Mouse (Mus musculus) stomach, postnatal 0 days (tissue): Measurements from ENCODE around the gene Ing2.

Source experiments
- CTCF ChIP-seq: IDR thresholded peaks from 2 replicates; pipeline ENCODE4 v1.5.1; 2016; ENCODE audit warnings: antibody characterized with exemption, low read depth, mild to moderate bottlenecking, moderate library complexity
- EP300 ChIP-seq: optimal IDR thresholded peaks from 2 replicates; pipeline ENCODE3; 2016; ENCODE audit warnings: antibody characterized with exemption

DNA sequence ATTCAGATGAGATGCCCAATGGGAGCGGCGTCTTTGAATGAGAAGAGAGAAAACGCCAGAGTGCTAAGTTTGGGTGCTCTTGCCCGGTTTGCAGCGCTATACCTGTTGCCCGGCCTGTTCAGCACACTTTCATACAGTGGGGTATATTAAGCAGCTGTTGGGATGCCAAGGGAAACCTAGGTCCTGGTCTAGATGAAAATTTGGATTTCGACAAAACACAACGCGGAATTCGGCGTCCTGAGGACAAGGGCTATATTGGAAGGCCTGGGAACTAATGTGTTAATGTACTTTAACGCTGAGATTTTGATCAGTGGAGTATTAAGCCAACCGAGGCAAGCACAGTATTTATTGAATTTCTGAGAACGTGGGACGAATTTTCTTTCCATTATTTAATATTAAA lies 868 bp upstream of the Ing2 start:
- TF ChIP-seq CTCF (no peak), EP300 (no peak)
